Mouse (Mus musculus): ENCODE results near the gene Aph1c.
"Not testable (repeated sequence)": the region's sequence is repeated elsewhere in the genome, so short reads cannot be mapped to it uniquely, and the experiment has no call there.

Gene Aph1c

GRCm38 (mm10) chr9:66832366-66832908 is 2.1 kb downstream of the Aph1c start:
- no peak for DNase-seq (ENCODE audit: low read depth)

- DNase-seq (ENCODE audit: low read depth), result peak; percentile 44
These were observed 8.5 kb downstream of the Aph1c start for GRCm38 (mm10) chr9:66825990-66826389.

- not testable (repeated sequence) for DNase-seq (ENCODE audit: low read depth)
These were observed 12.3 kb downstream of the Aph1c start for GRCm38 (mm10) chr9:66822255-66822654.

GRCm38 (mm10) chr9:66820996-66821395 is 13.5 kb downstream of the Aph1c start:
- DNase-seq (ENCODE audit: low read depth), result no peak

GRCm38 (mm10) chr9:66813392-66813791 is 21.1 kb downstream of the Aph1c start:
- DNase-seq (ENCODE audit: low read depth), result no peak

GRCm38 (mm10) chr9:66805951-66806350 is 28.6 kb downstream of the Aph1c start:
- DNase-seq (ENCODE audit: low read depth), result not testable (repeated sequence)

- no peak for DNase-seq (ENCODE audit: low read depth)
These were observed 32.6 kb downstream of the Aph1c start for GRCm38 (mm10) chr9:66801947-66802346.

GRCm38 (mm10) chr9:66796739-66797138 is 37.8 kb downstream of the Aph1c start, which contains the start of gene Gm10647:
Gene Gm10647 (plus strand): TSS chr9:66797039.
- DNase-seq (ENCODE audit: low read depth), result no peak

GRCm38 (mm10) chr9:66795464-66796324 is 38.8 kb downstream of the Aph1c start, which contains the start of gene Aph1b:
Gene Aph1b (minus strand): TSS chr9:66795490.
- peak; percentile 100 for DNase-seq (ENCODE audit: low read depth)

GRCm38 (mm10) chr9:66794629-66795463 is 39.7 kb downstream of the Aph1c start:
- DNase-seq (ENCODE audit: low read depth), result no peak

- DNase-seq (ENCODE audit: low read depth), result peak; percentile 36
These were observed 46.7 kb downstream of the Aph1c start for GRCm38 (mm10) chr9:66787821-66788220.

GRCm38 (mm10) chr9:66784552-66784951 is 50.0 kb downstream of the Aph1c start:
- not testable (repeated sequence) for DNase-seq (ENCODE audit: low read depth)

- DNase-seq (ENCODE audit: low read depth), result no peak
These were observed 63.8 kb downstream of the Aph1c start for GRCm38 (mm10) chr9:66770701-66771100.

- DNase-seq (ENCODE audit: low read depth), result no peak
These were observed 65.3 kb downstream of the Aph1c start for GRCm38 (mm10) chr9:66769275-66769674.

GRCm38 (mm10) chr9:66768721-66769120 is 65.8 kb downstream of the Aph1c start:
- DNase-seq (ENCODE audit: low read depth), result no peak
